Mouse (Mus musculus) cerebellum, adult 8-10 months (tissue): ENCODE data around the gene Agap1.

Experiments
- DNase-seq: peaks from one replicate; pipeline ENCODE4 v3.0.0; 2022

Agap1 gene

DNA sequence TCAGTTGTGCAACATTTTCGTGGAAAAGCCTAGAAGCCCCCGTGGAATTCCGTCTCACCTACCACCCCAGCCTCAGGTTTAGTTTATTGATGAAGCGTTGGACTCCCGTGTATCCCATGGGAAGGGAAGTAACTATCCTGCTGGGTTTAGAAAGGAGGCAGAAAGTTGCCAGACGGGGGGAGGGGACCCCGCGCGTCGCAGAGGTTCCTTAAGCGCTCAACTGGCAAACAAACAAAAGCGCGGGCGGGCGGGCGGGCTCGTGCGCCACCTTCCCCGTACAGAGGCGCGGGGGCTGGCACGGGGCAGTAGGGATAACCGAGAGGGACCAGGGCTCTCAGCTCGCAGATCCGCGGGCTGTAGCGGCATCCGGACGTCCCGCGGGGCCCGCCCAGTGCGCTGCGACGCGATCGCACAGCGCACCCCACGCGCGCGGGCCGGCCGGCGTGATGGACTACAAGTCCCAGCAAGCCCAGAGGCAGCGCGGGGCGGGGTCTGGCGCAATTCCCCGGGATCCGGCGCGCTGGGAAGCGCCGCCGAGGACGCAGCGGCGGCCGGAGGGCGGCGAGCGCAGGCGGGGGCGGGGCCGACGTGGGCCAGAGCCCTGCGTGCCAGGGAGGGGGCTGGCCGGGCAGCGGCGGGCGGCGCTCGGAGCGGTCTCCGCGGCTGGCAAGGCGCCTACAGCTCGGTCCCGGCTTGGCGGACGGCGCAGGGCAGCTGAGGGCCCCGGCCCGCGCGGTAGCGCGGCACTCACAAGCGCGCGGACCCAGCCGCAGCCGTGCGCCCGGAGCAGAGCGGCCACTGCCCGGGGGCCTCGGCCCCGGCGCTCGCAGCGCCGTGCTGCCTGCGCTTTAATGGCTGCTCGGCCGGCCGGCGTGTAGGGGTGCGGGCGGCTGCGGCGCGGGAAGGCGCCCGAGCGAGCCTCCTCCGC lies at the start of gene Agap1:
Gene Agap1, plus strand, starts transcription at position 611 of the 928 bp plus-strand sequence.
- DNase-seq: peak; percentile 97

DNA sequence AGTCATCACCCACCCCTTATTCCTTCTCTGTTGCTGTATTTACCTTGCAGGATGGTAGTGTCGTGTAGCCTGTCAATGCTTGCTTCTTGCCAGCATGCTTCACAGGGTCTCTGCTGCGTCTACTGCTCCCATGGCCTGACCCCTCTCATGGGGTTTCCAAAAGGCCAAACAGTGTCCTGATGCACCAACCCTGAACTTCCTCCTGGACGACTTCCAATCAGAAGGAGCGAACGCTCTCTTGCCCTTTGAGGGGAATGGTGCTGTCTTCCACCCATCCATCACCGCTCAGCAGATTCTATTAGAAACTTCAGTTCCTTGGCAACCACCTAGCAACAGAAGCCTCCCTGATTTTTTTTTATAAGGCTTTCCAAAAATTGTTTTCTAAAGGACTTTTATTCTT lies 48.6 kb upstream of the Agap1 start:
- DNase-seq: no peak

DNA sequence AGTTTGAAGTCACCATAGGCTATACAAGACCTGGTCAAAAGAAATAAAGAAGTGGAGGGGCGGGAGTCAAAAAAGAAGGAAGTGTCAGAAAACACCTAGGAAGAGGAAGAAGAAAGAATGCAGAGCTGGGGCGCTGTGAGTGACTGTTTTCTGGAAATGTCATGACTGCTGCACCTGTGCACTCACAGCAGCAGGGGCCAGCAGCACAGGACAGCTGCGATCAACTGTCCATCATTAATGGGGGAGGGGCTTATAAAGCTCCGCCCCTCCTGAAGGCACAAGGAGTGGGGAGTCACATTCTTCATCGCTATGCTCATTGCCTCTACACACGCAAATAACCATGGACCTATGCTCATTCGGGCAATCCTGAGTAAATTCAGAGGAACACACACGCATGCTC lies 46.6 kb upstream of the Agap1 start:
- no peak for DNase-seq

DNA sequence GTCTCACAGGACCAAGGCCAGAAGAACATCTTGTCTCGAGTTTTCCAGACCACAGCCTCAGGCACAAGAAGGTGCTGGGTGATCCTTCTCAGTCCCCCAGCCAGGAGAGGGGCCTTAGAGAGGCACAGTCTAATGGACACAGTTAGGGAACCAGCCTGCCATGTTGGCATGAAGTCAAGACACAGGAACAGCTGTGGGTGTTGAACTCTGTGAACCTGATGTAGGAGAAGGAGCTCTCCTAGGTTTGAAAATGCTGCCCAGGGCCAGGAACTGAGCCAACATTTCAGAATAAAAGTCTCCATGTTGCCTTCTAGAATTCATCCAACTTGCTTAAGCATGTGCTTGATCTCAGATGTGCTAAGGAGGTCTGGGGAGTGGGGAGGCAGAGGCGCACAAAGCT lies 41.5 kb upstream of the Agap1 start:
- DNase-seq: no peak

DNA sequence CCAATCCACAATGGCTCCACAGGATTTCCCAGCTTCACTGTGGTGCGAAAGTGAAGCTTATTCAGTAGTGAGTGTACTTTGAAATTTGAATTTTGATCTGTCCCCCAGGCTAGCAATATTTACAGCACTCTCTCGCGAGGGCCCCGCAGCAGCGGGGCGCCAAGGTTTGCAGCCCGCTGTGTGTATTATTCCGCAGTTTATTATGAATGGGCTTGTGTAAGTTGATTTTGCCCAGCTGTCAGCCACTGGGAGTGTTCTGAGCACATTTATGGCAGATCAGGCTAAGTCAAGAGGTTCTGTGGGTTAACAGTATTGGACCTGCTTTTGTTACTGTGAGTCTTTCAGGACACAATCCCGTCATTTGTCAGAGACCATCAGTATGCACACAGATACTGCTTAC lies 40.0 kb upstream of the Agap1 start:
- DNase-seq: no peak

DNA sequence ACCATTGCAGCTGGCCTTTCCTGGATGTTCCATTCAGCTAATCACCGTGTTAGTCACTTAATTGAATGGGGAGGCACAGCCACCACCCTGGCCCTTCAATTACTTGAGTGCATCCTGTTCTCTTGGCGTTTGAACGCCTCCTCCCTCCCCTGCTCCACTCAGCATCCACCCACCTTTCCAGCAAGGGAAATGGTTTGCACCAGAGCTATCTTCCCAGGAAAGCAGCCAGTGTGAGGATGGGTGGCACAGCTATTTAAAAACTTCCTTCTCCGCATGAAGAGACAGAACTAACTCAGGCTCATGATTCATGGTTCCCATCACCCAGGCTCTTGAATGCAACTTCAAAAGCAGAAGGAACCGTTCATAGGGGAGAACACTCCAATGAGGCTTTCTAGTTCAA lies 37.7 kb upstream of the Agap1 start:
- DNase-seq: no peak

DNA sequence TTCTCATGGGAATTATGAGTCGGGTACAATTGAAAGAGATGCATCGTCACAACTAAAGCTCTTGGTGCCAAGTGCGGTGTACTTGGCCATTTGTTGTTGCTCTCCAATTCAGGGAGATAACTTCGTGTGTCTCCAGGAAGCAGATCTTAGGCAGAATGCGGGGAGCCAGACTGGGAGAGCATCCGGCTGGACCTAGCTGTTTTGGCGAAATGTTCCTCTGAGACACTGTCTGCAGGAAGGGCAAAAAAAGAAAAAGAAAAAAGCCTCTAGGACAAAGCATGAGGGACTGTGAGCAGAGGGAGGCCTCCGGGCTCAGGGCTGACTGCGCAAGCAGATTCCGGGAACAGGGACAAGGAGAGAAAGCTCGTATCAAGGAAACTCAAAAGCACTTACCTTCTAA lies 34.0 kb upstream of the Agap1 start:
- DNase-seq: no peak

DNA sequence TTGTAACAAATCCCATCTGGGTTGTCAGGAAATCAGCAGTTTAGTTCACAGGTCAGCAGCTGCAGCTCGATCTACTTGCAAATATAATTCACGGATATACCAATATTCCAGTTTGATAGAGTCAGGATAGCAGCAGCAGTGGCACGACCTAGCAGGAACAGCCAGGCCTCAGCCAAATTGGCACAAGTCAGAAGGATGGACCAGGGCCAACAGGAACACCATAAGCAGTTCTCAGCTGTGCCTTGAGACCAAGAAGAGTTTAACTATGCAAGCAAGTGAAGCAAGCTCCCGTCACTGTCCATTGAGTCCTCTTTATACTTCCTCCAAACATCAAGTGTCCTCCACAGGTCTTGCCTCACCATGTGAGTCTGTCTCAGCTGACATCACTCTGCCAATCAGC lies 33.2 kb upstream of the Agap1 start:
- DNase-seq: peak; percentile 43

DNA sequence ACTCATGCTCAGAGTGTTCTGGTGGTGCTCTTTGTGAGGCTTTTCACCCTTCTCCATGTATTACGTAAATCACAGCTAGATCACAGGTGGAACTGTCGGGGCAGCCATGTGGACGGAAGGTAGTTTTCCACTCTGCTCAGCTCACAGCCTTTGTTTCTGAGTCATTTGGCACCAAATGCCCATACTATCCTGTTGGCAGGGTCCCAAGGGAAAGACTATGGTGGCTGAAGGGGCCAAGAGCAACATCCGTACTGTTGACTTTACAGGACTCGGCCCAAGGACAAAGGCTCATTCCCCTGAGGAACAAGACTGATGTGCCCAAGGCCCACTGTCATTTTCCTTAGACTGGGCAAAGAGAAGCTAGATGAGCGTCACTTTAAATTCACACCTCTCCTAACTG lies 30.0 kb upstream of the Agap1 start:
- DNase-seq: no peak

DNA sequence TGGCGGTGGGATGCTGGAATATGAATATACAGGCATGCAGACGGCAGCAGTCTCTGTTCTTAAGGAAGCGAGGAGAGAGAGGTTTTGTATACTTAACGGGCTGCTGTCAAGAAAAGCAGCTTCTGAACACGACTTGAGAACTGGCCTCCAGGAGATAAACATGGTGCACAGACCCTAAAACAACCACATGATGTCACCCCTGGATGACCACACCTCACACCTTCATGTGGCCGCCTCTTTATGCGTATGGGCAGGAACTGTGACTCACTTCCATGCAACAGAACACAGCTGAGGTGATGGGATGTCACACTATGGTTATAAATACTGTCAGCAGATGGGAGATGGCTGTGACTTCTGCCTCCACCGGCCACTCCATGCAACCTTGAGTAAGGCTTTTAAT lies 28.5 kb upstream of the Agap1 start:
- DNase-seq: no peak

DNA sequence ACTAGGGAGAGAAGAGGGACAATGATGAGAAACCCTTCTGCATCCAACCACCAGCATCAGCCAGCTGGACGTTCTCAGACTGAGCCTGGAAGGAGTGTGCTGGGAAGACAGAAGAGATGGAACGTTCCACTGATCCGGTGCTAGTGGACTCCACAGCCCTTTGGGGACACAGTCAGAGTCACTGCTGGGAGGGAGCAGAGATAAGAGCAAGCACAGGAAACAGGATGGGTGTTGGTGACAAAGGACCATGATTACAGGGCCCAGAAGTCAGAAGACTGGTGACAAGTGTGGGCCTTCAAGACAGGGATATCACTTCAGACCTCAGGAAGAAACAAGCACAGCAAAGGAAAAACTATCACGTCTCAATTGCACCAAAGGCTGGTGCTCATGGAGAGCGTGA lies 25.9 kb upstream of the Agap1 start:
- no peak for DNase-seq

DNA sequence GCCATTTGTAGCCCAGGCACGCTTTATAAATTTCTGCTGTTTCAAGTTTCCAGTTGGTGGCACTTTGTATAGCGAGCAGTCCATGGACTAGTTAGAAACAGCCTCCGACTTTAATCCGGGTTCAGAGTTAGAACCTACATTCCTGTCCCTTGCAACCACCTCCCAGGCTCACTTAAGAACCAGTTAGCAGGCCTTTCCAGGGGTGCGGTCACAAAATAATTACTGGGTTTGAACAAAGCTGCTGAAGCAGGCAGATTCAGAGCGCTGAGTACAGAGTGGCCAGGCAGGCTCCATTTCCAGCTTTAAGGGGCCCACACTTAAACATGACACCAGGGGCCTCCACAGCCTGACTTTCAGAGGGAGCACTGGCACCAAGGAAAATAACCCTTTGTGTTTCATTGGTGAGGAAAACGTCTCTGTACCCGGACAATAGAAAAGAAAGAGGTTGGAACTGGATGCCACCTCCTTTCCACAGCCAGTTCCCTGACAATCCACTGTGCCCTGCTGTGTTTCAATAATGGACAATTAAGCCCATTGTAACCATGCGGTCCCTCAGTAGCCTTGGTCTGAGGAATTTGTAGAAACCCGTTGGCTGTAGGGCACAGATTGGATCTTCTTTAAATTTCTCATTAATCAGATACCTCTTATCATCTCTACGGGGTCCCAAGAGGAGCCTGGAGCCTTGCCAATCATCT lies 24.5 kb upstream of the Agap1 start:
- DNase-seq: no peak

DNA sequence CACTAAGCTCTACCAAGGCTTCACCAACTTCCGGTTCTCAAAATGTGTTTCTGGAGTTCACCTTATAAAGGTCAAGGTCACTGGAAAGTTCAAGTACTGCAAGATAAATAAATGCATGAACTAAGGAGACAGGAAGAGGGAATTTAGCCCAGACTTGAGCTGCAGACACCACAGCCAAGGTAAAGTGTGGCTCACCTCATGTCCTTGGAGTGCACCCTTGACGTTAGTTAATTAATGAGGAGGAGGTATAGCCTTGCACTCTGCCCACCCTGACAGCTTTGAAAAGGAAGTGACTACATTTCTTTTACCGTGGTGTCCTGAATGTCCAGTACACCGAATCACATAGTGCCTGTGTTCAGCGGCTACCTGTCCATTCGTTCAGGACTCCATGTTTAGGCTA lies 15.3 kb upstream of the Agap1 start:
- no peak for DNase-seq

DNA sequence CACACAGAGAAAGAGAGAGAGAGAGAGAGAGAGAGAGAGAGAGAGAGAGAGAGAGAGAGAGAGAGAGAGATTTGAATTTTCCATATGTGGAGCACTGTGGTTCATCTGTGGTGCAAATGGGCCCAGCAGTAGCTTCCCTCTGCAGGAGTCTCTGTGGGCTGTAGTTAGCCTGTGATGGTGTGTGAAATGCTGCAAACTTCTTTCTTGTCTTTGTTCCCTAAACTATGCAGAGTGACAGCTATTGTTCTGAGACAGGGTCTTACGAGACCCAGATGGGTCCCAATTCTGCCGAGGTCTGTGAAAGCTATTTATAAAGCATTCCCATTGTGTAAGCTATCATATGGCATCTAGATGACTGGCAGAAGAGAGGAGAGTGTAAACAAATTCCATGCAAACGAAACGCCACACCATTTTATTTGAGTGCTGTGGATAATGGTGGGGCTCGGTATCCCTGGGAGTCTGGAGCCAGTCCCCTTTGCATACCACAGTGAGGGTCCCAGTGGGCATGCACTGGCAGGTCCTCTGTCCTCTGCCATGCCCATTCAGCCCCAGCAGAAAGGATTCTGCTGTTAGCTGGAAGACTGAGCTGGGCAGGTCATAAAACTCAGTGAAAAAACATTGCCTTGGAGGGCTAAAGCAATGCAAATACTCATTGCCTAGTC lies 13.2 kb upstream of the Agap1 start:
- DNase-seq: no peak

DNA sequence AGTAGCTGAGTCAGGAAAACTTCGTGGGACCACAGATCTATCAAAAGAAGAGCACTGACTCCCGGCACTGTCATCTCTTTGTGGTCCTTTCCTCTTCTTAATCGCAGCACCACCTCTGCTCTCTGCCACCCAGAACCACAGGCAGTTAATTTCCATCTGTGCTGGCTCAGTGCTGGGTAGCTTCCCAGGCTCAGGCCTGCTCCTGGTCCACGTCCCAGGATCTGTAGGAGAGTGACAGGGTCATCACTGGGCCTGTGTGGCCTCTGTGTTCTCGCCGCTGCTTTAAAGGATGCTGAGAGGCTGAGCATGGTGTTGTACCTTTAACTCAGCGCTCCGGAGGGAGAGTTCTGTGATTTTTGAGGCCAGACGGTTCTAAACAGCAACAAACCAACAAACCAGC lies 11.1 kb upstream of the Agap1 start:
- peak; percentile 45 for DNase-seq

DNA sequence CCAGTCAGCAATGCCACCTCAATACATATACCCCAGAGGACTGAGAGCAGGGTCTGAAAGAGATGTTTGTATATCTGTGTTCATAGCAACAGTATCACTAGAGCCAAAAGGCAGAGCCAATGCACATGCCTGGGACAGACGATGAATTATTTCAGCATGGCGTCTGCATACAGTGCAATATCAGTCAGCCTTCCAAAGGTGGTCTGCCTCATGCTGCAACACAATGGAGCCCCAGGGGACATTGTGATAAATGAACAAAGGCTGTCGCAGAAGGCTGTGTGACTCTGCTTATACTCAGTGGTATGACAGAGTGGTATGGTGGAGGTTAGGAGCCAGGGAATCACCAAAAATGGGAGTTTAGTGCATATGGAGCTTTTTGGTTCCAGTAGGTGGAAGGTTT lies 10.6 kb upstream of the Agap1 start:
- DNase-seq: no peak

DNA sequence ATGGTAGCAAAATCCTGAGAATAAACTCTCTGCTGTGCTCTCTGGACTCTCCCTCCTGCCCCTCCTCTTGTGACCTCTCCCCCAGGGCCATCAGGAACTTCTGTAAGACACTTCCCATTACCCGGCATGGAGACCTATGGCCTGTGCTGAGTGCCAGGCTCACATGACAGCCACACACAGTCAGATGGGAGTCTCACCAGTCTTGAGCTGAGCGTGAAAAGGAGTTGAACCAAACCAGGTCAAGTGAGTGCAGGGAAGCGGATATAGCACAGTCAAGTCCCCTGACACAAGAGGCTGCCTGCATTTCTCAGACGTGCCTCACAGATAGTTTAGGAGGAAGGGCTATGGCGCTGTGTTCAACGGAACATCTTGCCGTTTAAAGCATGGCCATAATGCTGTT lies 4.5 kb upstream of the Agap1 start:
- DNase-seq: no peak

DNA sequence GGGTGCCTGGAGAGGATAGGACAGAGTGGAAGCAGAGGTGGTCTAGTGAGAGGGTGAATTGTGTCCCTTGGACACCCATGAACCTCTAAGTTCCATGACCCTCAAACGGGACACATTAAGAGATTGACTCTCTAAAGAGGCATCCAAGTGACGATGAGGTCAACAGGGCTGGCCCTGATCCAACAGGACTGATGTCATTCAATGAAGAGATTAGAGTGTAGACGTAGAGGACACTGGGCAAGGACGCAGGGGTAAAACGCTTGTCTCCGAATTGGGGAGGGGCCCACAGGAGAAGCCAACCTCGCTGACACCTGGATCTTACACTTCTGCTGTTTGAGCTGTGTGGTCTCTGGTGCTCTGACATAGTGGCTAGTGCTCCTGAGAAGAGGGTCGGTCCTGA lies 2.5 kb upstream of the Agap1 start:
- peak; percentile 38 for DNase-seq

DNA sequence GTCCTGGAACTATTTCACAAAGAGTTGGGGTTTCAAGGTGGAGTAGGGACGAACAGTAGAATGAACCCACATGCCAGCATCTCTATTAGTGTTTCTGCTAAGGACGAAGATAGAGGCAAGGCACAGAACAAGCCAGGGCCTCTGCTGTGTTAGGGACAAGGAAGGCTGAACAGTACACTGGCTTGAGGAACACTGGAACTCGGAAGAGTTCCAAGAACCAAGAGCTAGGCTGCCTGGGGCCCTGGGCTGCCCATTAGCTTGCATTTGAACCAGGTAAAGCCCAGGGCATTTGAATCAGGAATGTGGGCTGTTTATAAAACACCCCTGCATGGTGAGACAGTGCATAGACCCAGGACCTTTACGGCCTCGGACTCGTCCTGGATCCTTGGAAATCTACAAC lies 940 bp upstream of the Agap1 start:
- DNase-seq: no peak

DNA sequence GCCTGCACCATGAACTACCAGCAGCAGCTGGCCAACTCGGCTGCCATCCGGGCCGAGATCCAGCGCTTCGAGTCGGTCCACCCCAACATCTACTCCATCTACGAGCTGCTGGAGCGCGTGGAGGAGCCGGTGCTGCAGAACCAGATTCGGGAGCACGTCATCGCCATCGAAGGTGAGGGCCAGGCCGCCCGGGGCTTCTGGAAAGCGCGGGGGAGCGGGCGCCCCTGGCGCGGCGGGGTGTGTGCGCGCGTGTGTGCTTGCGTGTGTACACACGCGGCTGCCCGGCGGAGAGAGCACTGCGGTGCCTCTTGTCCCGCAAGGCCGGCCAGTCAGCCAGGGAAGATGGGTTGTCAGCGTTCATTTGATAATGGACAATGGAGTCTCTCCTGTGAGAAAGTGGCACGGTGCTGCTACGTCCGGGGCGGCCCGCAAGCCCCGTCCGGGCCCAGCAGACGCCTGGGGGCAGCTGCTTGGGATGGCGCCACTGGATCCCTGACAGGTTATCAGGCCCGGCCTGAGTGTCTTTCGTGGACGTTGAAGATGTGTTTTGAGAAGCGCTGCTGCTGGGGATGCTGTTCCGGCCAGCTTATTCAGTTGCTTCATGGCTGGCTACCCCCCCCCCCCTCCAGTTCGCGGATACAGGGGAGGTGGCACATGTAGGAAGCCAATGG lies 950 bp downstream of the Agap1 start:
- DNase-seq: peak; percentile 67

DNA sequence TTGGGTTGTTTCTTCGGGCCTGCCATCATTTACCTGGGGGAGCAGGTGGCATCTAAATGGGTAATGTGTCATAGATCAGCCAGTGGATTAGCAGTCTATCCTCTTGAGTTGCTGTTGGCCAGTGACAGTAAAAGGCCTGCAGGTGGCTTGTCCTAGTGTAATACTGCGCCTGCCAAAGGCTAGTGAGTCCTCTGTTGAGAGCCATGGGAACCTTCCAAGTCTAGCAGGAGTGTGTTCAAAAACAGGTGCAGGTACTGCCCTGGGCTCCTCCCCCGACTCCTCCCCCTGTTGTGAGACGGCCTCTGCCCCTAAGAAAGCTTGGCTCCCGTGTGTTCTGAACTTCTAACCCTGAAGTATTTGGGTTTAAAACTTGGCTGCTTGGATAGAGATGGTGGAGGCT lies 1.9 kb downstream of the Agap1 start:
- peak; percentile 79 for DNase-seq

DNA sequence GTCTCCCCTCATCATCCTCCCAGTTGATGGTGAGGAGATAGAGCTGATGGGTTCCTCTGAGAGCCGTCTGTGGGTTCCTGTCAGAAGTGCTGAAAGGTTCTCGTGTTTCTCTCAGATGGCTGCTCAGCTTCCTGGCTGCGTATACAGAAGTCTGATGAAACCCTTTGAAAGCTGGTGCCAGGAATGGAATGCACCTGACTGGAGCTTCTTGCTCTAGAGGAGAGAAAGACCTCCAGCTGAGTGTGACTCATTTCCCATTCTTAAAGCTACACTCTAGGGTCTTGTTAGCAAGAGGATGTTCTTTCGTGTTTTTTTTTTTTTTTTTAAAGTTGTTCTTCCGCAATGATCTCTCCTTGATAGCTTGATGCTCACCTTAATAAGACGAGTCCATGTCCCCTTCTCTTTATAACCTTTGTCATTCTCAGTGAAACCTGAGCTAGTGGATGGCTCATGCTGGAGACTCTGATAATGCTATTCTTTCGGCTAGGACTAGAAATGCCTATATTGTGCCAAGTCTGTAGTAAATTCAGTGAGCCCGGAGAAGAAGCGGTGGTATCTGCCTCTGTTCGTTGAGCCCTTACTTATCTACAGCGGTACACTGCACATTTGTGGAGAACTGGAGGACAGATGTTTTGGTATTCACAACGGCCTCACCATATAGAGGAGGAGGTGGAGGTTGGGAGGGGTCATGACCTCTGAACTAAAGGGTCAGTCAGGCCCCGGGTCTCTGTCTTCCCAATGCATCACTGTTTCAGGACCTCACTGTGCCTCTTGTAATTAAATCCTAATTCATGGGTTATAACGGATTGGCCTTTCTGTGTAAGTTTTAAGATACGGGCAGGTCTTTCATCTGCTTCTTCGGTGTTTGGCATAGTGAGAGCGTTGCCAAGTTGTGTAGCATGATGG lies 2.8 kb downstream of the Agap1 start:
- DNase-seq: peak; percentile 54
